Comparison of ENCODE assay signal across 12 mouse cellular contexts in genomic region chr12:80853737-80854136, GRCm38 (mm10).
A peak's percentile ranks its signal among the peaks of the same experiment; 100 is the strongest.
DNase-seq lines count a peak whose midpoint lies in the region; ATAC-seq and TF ChIP-seq lines count a peak whose summit lies in the region.
"Had no signal": no experiment of that assay in that cellular context is flagged by ENCODE, and none has a peak within 500 bp of the region (broad histone marks: within the 10 kb centered on the region; RNA-seq: fewer than 3 reads in every experiment).

No protein-coding gene starts in this region.

- intact Hi-C loops in left cerebral cortex, adult 2 months (cut with DNase I), result no loop called here

- 56% methylated on average over 3 of the region's 3 CpGs for WGBS in hindbrain, embryonic 15.5 days
- 83% methylated on average over 3 of the region's 3 CpGs for WGBS in hindbrain, embryonic 11.5 days

- no peak for DNase-seq in hindbrain, embryonic 11.5 days (ENCODE audit: low spot score)
- peak; percentile 28 for DNase-seq in ES-CJ7 (ENCODE audit: low read depth, low spot score)
- peak; percentile 58 for DNase-seq in fibroblast of lung, adult 2 months (ENCODE audit: low read depth)
- peak; percentile 54 for DNase-seq in lung, postnatal 14 days
- DNase-seq in ovary, postnatal 14 days (ENCODE audit: low spot score), result no peak
- DNase-seq in left cerebral cortex, adult 2 months (ENCODE audit: extremely low spot score in 1 of 2, low spot score in 2 of 2), result no peak
- DNase-seq in left cerebral cortex, adult 8-10 months (ENCODE audit: low spot score in 2 of 2), result no peak
- DNase-seq: cerebellum, adult 9-11 months; gastrocnemius, postnatal 10 days; thymus, postnatal 4 days had no signal

- no peak for TF ChIP-seq CTCF in left cerebral cortex, adult 2 months (IDR thresholded peaks at IDR 0.05)

- no peak overlapping the region for H3K4me3 ChIP-seq in hindbrain, embryonic 15.5 days
- H3K4me3 ChIP-seq in hindbrain, embryonic 11.5 days (ENCODE audit: low read depth, low read length), result no peak overlapping the region
- H3K4me3 ChIP-seq in left cerebral cortex, adult 2 months, result no peak overlapping the region
- H3K4me3 ChIP-seq: limb, embryonic 13.5 days had no signal

- no peak for ATAC-seq in hindbrain, embryonic 15.5 days (ENCODE audit: low FRiP score, low read depth)
- no peak for ATAC-seq in hindbrain, embryonic 11.5 days (ENCODE audit: low FRiP score)

- H3K9me3 ChIP-seq in hindbrain, embryonic 15.5 days, result no peaks in the 10 kb centered on the region
- H3K9me3 ChIP-seq in hindbrain, embryonic 11.5 days (ENCODE audit: control insufficient read depth, low read length), result no peaks in the 10 kb centered on the region
- H3K9me3 ChIP-seq: limb, embryonic 13.5 days had no signal

- H3K36me3 ChIP-seq in hindbrain, embryonic 15.5 days, result no peaks in the 10 kb centered on the region
- H3K36me3 ChIP-seq in hindbrain, embryonic 11.5 days (ENCODE audit: control insufficient read depth, insufficient read depth, low read length), result no peaks in the 10 kb centered on the region
- H3K36me3 ChIP-seq: limb, embryonic 13.5 days had no signal

- no peaks in the 10 kb centered on the region for H3K27me3 ChIP-seq in hindbrain, embryonic 15.5 days
- H3K27me3 ChIP-seq in hindbrain, embryonic 11.5 days (ENCODE audit: control insufficient read depth, insufficient read depth, low read length), result no peaks in the 10 kb centered on the region
- H3K27me3 ChIP-seq: limb, embryonic 13.5 days had no signal

- no peak overlapping the region for H3K9ac ChIP-seq in hindbrain, embryonic 15.5 days
- no peak overlapping the region for H3K9ac ChIP-seq in hindbrain, embryonic 11.5 days (ENCODE audit: low read depth, low read length)
- H3K9ac ChIP-seq: limb, embryonic 13.5 days had no signal

- peaks cover 20% of the 10 kb centered on the region for H3K4me1 ChIP-seq in hindbrain, embryonic 15.5 days (replicated peaks)
- H3K4me1 ChIP-seq in hindbrain, embryonic 11.5 days (replicated peaks; ENCODE audit: control insufficient read depth, insufficient read depth, low read length), result peaks cover 2% of the 10 kb centered on the region; the same call in 1 of the 2 replicates
- H3K4me1 ChIP-seq: limb, embryonic 13.5 days had no signal

- H3K4me2 ChIP-seq in hindbrain, embryonic 15.5 days, result no peak overlapping the region
- H3K4me2 ChIP-seq in hindbrain, embryonic 11.5 days (replicated peaks; ENCODE audit: low read depth, low read length), result no peak overlapping the region
- H3K4me2 ChIP-seq: limb, embryonic 13.5 days had no signal

- peak overlapping the region; percentile 51 for H3K27ac ChIP-seq in hindbrain, embryonic 15.5 days (replicated peaks)
- no peak overlapping the region for H3K27ac ChIP-seq in hindbrain, embryonic 11.5 days (ENCODE audit: low read depth, low read length)
- no peak overlapping the region for H3K27ac ChIP-seq in left cerebral cortex, adult 2 months
- H3K27ac ChIP-seq: limb, embryonic 13.5 days had no signal

Comparison
In these comparisons a context has a peak if more than half of its experiments do, and no peak if none do; other contexts are left out.
1. DNase-seq: peak in ES-CJ7 (single experiment), fibroblast of lung, adult 2 months (single experiment) and lung, postnatal 14 days (single experiment); none in hindbrain, embryonic 11.5 days (single experiment), ovary, postnatal 14 days (single experiment), left cerebral cortex, adult 2 months (0 of 2) and left cerebral cortex, adult 8-10 months (0 of 2).